Comparison of ENCODE assay signal across 12 mouse cellular contexts in genomic region chr10:61419146-61419545, GRCm38 (mm10). TPM values are rescaled to one million over a fixed set of nuclear protein-coding genes. Genes with fewer than 3 reads are reported as not detected.
DNase-seq lines count a peak whose midpoint lies in the region; ATAC-seq lines count a peak whose summit lies in the region.
"Had no signal": no experiment of that assay in that cellular context is flagged by ENCODE, and none has a peak within 500 bp of the region (broad histone marks: within the 10 kb centered on the region; RNA-seq: fewer than 3 reads in every experiment).

No protein-coding gene starts in this region.

- ATAC-seq in hindbrain, embryonic 14.5 days (ENCODE audit: low FRiP score) = no peak
- ATAC-seq in heart, embryonic 14.5 days (ENCODE audit: insufficient number of reproducible peaks, insufficient read depth, low FRiP score, low read depth) = no peak
- no peak for ATAC-seq in limb, embryonic 11.5 days (ENCODE audit: insufficient number of reproducible peaks, low FRiP score, low TSS enrichment, low read depth)
- no peak for ATAC-seq in cerebellum, adult (ENCODE audit: insufficient number of reproducible peaks, low FRiP score, low TSS enrichment)

- peak; percentile 40 for DNase-seq in hindbrain, embryonic 10.5 days (ENCODE audit: low spot score)
- DNase-seq in hindbrain, embryonic 14.5 days (ENCODE audit: low spot score) = no peak
- peak; percentile 60 for DNase-seq in ZHBTc4 (ENCODE audit: low read depth, low spot score)
- peak; percentile 46 for DNase-seq in limb, embryonic 11.5 days (ENCODE audit: low spot score)
- DNase-seq in spleen, adult 18-20 months = no peak
- DNase-seq in spleen, postnatal 14 days (ENCODE audit: low spot score in 2 of 2) = no peak
- DNase-seq: adrenal gland, adult 2 months; cerebellum, postnatal 25 days; gastrocnemius, postnatal 36 days had no signal

- peak overlapping the region; percentile 56 for H3K4me3 ChIP-seq in hindbrain, embryonic 10.5 days
- H3K4me3 ChIP-seq in hindbrain, embryonic 14.5 days (replicated peaks; ENCODE audit: low read length) = no peak overlapping the region
- peak overlapping the region in 1 of 2 experiments; percentile 44; a peak in 1 of 4 replicates for H3K4me3 ChIP-seq in heart, embryonic 14.5 days (ENCODE audit: control insufficient read depth in 1 of 2, insufficient read depth in 1 of 2, low read depth in 1 of 2, low read length in 2 of 2)
- no peak overlapping the region; the same call in 1 of the 2 replicates for H3K4me3 ChIP-seq in limb, embryonic 11.5 days (ENCODE audit: low read depth, low read length)

- H3K4me1 ChIP-seq in hindbrain, embryonic 10.5 days (replicated peaks) = peaks cover 24% of the 10 kb centered on the region
- peaks cover 9% of the 10 kb centered on the region; the same call in 1 of the 2 replicates for H3K4me1 ChIP-seq in hindbrain, embryonic 14.5 days (replicated peaks; ENCODE audit: control insufficient read depth, insufficient read depth, low read length)
- H3K4me1 ChIP-seq in heart, embryonic 14.5 days (ENCODE audit: control insufficient read depth in 2 of 2, insufficient read depth in 2 of 2, low read length in 2 of 2) = peaks cover 4 to 12% of the 10 kb centered on the region in 2 experiments; a peak in 3 of 4 replicates
- peaks cover 8% of the 10 kb centered on the region; the same call in 1 of the 2 replicates for H3K4me1 ChIP-seq in limb, embryonic 11.5 days (ENCODE audit: control insufficient read depth, insufficient read depth, low read length)

- no peaks in the 10 kb centered on the region for H3K9me3 ChIP-seq in hindbrain, embryonic 10.5 days
- H3K9me3 ChIP-seq in hindbrain, embryonic 14.5 days (ENCODE audit: control insufficient read depth, low read length) = no peaks in the 10 kb centered on the region
- H3K9me3 ChIP-seq in heart, embryonic 14.5 days (ENCODE audit: control insufficient read depth, low read length) = no peaks in the 10 kb centered on the region
- no peaks in the 10 kb centered on the region for H3K9me3 ChIP-seq in limb, embryonic 11.5 days (ENCODE audit: control insufficient read depth, low read length)

- peaks cover 72% of the 10 kb centered on the region for H3K27me3 ChIP-seq in hindbrain, embryonic 10.5 days (ENCODE audit: insufficient read depth, poor library complexity, severe bottlenecking)
- peaks cover 53% of the 10 kb centered on the region for H3K27me3 ChIP-seq in hindbrain, embryonic 14.5 days (ENCODE audit: control insufficient read depth, insufficient read depth, low read length)
- peaks cover 45% of the 10 kb centered on the region for H3K27me3 ChIP-seq in heart, embryonic 14.5 days (ENCODE audit: control insufficient read depth, insufficient read depth, low read length)
- H3K27me3 ChIP-seq in limb, embryonic 11.5 days (ENCODE audit: control insufficient read depth, insufficient read depth, low read length) = peaks cover 39% of the 10 kb centered on the region

- H3K27ac ChIP-seq in hindbrain, embryonic 10.5 days = no peak overlapping the region
- no peak overlapping the region for H3K27ac ChIP-seq in hindbrain, embryonic 14.5 days
- H3K27ac ChIP-seq in heart, embryonic 14.5 days (replicated peaks in 1 of 2; ENCODE audit: control insufficient read depth in 1 of 2, insufficient read depth in 1 of 2, low read depth in 2 of 2, low read length in 2 of 2) = no peak overlapping the region
- H3K27ac ChIP-seq in limb, embryonic 11.5 days (replicated peaks; ENCODE audit: low read depth, low read length) = no peak overlapping the region
- H3K27ac ChIP-seq: macrophage had no signal

- no peak overlapping the region for H3K9ac ChIP-seq in hindbrain, embryonic 14.5 days
- H3K9ac ChIP-seq in heart, embryonic 14.5 days (ENCODE audit: low read length) = no peak overlapping the region
- no peak overlapping the region for H3K9ac ChIP-seq in limb, embryonic 11.5 days (ENCODE audit: low read length)

- 3% methylated on average over 24 of the region's 24 CpGs for WGBS in hindbrain, embryonic 10.5 days
- 4% methylated on average over 22 of the region's 24 CpGs for WGBS in hindbrain, embryonic 14.5 days
- 5% methylated on average over 23 of the region's 24 CpGs for WGBS in heart, embryonic 14.5 days
- 3% methylated on average over 23 of the region's 24 CpGs for WGBS in limb, embryonic 11.5 days

- H3K4me2 ChIP-seq in hindbrain, embryonic 14.5 days (replicated peaks) = no peak overlapping the region
- peak overlapping the region; percentile 86; the same call in 1 of the 2 replicates for H3K4me2 ChIP-seq in heart, embryonic 14.5 days (ENCODE audit: low read length)
- H3K4me2 ChIP-seq in limb, embryonic 11.5 days (ENCODE audit: low read depth, severe bottlenecking) = peak overlapping the region; percentile 17; the same call in 1 of the 2 replicates

- no peaks in the 10 kb centered on the region for H3K36me3 ChIP-seq in hindbrain, embryonic 10.5 days
- no peaks in the 10 kb centered on the region for H3K36me3 ChIP-seq in hindbrain, embryonic 14.5 days (replicated peaks; ENCODE audit: control insufficient read depth, insufficient read depth)
- no peaks in the 10 kb centered on the region for H3K36me3 ChIP-seq in heart, embryonic 14.5 days (ENCODE audit: control insufficient read depth, insufficient read depth, low read length)
- no peaks in the 10 kb centered on the region for H3K36me3 ChIP-seq in limb, embryonic 11.5 days (ENCODE audit: control insufficient read depth, insufficient read depth, low read length)

RNA-seq across cellular contexts. Expression of gene Nodal, which starts 1.4 kb away (rescaled TPM):
- polyA plus RNA-seq in hindbrain, embryonic 10.5 days (2016; fragmentation: Nextera tagmentation; extraction: Ambion mirVana) = 0.12 and 0.24 TPM in 2 replicates
- polyA plus RNA-seq in hindbrain, embryonic 14.5 days (2014; fragmentation: Nextera tagmentation; extraction: Ambion mirVana) = 0.13 and 0.29 TPM in 2 replicates
- polyA plus RNA-seq in heart, embryonic 14.5 days (2014; fragmentation: Nextera tagmentation; extraction: Ambion mirVana) = 0.12 and 0.15 TPM in 2 replicates
- not detected in 2 replicates for polyA plus RNA-seq in limb, embryonic 11.5 days (2014; fragmentation: Nextera tagmentation; extraction: Ambion mirVana)
- polyA plus RNA-seq: macrophage had no signal

RNA-seq across cellular contexts. Expression of gene Eif4ebp2, which starts 33.3 kb away (rescaled TPM):
- polyA plus RNA-seq in hindbrain, embryonic 10.5 days (2016; fragmentation: Nextera tagmentation; extraction: Ambion mirVana) = 76.8 and 86.0 TPM in 2 replicates
- polyA plus RNA-seq in hindbrain, embryonic 14.5 days (2014; fragmentation: Nextera tagmentation; extraction: Ambion mirVana) = 37.4 and 38.8 TPM in 2 replicates
- polyA plus RNA-seq in heart, embryonic 14.5 days (2014; fragmentation: Nextera tagmentation; extraction: Ambion mirVana) = 36.6 and 36.9 TPM in 2 replicates
- 28.5 and 33.3 TPM in 2 replicates for polyA plus RNA-seq in limb, embryonic 11.5 days (2014; fragmentation: Nextera tagmentation; extraction: Ambion mirVana)

RNA-seq across cellular contexts. Expression of gene Pald1, which starts 35.8 kb away (rescaled TPM):
- 35.7 and 40.3 TPM in 2 replicates for polyA plus RNA-seq in hindbrain, embryonic 10.5 days (2016; fragmentation: Nextera tagmentation; extraction: Ambion mirVana)
- polyA plus RNA-seq in hindbrain, embryonic 14.5 days (2014; fragmentation: Nextera tagmentation; extraction: Ambion mirVana) = 24.5 and 26.7 TPM in 2 replicates
- 19.5 and 21.7 TPM in 2 replicates for polyA plus RNA-seq in heart, embryonic 14.5 days (2014; fragmentation: Nextera tagmentation; extraction: Ambion mirVana)
- polyA plus RNA-seq in limb, embryonic 11.5 days (2014; fragmentation: Nextera tagmentation; extraction: Ambion mirVana) = 16.0 and 17.0 TPM in 2 replicates

RNA-seq across cellular contexts. Expression of gene Lrrc20, which starts 56.5 kb away (rescaled TPM):
- polyA plus RNA-seq in hindbrain, embryonic 10.5 days (2016; fragmentation: Nextera tagmentation; extraction: Ambion mirVana) = 9.8 and 13.5 TPM in 2 replicates
- polyA plus RNA-seq in hindbrain, embryonic 14.5 days (2014; fragmentation: Nextera tagmentation; extraction: Ambion mirVana) = 14.1 and 15.1 TPM in 2 replicates
- 10.5 and 13.3 TPM in 2 replicates for polyA plus RNA-seq in heart, embryonic 14.5 days (2014; fragmentation: Nextera tagmentation; extraction: Ambion mirVana)
- polyA plus RNA-seq in limb, embryonic 11.5 days (2014; fragmentation: Nextera tagmentation; extraction: Ambion mirVana) = 11.6 and 11.8 TPM in 2 replicates

Comparison
In these comparisons a context has a peak if more than half of its experiments do, and no peak if none do; other contexts are left out.
1. DNase-seq: peak in hindbrain, embryonic 10.5 days (single experiment), ZHBTc4 (single experiment) and limb, embryonic 11.5 days (single experiment); none in hindbrain, embryonic 14.5 days (single experiment), spleen, adult 18-20 months (0 of 2) and spleen, postnatal 14 days (0 of 2).